Mouse (Mus musculus): Measurements from ENCODE around the gene Dxo. TPM values are rescaled to one million over a fixed set of nuclear protein-coding genes. Genes with fewer than 3 reads are reported as not detected.

Gene Dxo
- total RNA-seq, 4 experiments from 2014 or later = 48.2 to 76.5 (median 67.0) TPM

DNA sequence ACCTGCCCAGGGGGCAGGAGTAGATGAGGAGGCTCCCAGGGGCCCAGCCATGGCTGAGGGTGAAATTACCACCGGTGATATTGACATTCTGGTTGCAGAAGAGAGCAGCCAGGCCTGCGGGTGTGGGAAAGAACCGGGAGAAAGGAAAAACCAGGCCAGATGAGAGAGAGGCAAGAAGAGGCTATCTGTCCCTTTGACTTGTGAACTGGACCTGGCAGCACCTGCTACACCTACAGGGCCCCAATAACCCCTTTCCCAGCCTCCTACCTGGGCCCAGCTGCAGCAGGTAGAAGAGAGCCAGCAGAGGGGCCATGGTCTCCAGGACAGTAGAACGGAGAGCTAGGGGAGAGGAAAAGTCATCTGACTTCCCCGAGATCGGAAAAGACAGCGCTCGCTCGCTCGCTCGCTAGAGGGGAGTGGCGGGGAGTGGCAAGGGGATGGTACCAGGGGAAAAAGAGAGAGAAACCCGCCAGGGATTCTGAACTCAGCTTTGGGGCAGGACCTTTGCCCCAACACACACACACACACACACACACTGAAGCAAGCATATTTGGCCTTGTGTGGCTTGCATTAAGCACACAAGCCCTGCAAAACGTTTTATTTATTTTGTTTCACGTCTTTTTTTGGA lies 45.0 kb downstream of the Dxo start, which contains the start of gene Gm20547:
TSS of gene Gm20547 (minus strand) at position 360 of the 628 bp plus-strand sequence.
- DNase-seq = no peak

DNA sequence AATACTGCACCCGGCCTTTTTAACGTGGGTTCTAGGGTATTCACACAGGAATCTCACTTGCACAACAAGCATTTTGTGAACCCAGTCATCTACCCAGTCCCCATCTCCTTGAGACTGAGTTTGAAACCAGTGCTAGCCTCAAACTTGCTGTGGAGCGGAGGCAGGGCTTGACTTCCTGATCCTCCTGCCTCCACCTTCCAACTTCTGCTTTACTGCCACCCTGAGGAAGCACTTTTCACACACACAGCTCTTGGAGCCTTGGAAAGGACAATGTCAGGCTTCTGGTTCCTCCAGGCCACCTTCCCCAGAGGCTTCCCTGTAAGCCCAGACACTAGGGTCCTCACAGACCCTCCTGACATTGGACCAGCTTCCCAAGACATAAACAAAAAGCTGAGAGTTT lies 46.5 kb downstream of the Dxo start:
- DNase-seq = no peak

DNA sequence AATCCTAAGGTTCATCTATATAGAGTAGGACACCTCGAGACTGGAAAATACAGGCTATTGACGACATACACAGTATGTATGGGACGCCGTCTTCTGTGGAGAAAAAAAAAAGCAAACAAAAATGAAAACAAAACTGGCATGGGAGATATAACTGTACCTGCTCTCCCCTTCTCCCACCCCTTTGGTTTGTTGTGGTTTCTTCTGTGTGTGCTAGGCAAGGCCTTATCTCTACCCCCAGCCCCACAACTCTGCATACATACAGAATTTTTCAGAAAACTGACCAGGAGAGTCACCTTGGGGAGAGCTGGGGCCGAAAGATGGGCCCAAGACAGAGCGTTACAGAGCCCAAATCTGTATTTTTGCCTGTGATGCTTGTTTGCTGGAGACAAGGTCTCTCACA lies 47.9 kb downstream of the Dxo start:
- no peak for DNase-seq

DNA sequence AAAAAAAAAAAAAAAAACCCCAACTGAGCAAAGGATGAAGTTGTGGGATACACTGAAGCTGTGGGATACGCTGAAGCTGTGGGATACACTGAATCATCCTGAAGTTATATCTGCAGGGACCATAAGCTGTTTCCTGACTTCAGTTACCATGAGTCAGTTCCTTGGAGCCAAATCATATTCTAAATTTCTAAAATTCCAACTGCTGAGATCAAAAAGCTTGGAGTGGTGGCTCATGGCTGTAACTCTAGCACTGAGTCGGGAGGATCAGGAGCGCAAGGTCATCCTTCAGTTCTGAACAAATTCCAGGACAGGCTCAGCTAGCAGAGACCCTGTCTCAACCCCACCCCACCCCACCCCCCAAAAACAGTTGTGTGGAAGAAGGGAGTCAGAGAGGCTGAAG lies 48.8 kb downstream of the Dxo start:
- DNase-seq = no peak

DNA sequence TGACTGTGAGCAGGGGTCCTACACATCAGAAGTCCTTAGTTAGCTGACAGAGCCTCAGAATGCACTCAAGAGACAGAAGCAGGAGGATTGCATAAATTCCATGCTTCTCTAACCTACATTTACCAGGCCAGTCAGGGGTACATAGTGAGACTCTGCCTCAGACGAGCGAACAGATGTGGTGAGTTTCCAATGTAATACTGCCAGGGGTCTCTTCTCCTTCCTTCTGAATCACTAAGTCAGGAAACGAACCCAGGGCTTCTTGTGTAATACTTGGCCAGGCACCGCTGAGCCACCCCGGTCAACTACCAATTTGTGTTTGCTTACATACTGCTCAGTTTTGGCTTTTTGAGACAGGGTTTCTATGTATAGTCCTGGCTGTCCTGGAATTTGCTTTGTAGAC lies 51.1 kb downstream of the Dxo start:
- DNase-seq = no peak

Small RNAs within 50 kb of the gene (microRNA-seq; reads per million reads assigned to microRNA genes)
- 0.18 to 0.50 reads per million in 2 experiments for gene Mir6970
- gene Mir6971 = 2.2 to 3.7 reads per million in 2 experiments
- gene Mir6972 = 0 to 0.18 reads per million in 2 experiments

Other genes with a start within 250 kb of the Dxo start
- gene Gpsm3, start 247.2 kb upstream of the Dxo start, total RNA-seq (2022) = 1 to 10 TPM; 4.7 to 7.9 (median 6.4) TPM
- gene Pbx2, start 245.8 kb upstream of the Dxo start, total RNA-seq (2022) = 10 to 100 TPM; 30.8 to 55.5 (median 44.0) TPM
- 1 to 10 TPM in 3 of 4 experiments, under 1 TPM in 1; 0.52 to 2.4 (median 1.4) TPM for gene Ager, start 239.2 kb upstream of the Dxo start, total RNA-seq (2022)
- gene Rnf5, start 233.3 kb upstream of the Dxo start, total RNA-seq (2022) = 100 to 1,000 TPM in 1 of 4 experiments, 10 to 100 TPM in 3; 72.6 to 101 (median 84.6) TPM
- 100 to 1,000 TPM in 3 of 4 experiments, 10 to 100 TPM in 1; 84.6 to 108 (median 101) TPM for gene Agpat1, start 232.8 kb upstream of the Dxo start, total RNA-seq (2022)
- gene Egfl8, start 221.0 kb upstream of the Dxo start, total RNA-seq (2022) = 1 to 10 TPM; 1.7 to 3.5 (median 1.9) TPM
- gene Ppt2, start 208.5 kb upstream of the Dxo start, total RNA-seq (2022) = 10 to 100 TPM; 59.2 to 70.5 (median 64.3) TPM
- gene Prrt1, start 207.5 kb upstream of the Dxo start, total RNA-seq (2022) = 10 to 100 TPM in 3 of 4 experiments, 1 to 10 TPM in 1; 7.0 to 36.3 (median 20.6) TPM
- gene Fkbpl, start 192.3 kb upstream of the Dxo start, total RNA-seq (2022) = 10 to 100 TPM; 13.0 to 15.5 (median 15.1) TPM
- gene Atf6b, start 189.9 kb upstream of the Dxo start, total RNA-seq (2022) = 10 to 100 TPM; 47.1 to 56.6 (median 51.1) TPM
- gene Tnxb, start 166.5 kb upstream of the Dxo start, total RNA-seq (2022) = 10 to 100 TPM; 27.6 to 54.1 (median 41.4) TPM
- gene C4b, start 93.1 kb upstream of the Dxo start, total RNA-seq (2022) = 100 to 1,000 TPM; 116 to 180 (median 142) TPM
- over 10,000 TPM in 2 of 4 experiments, 1,000 to 10,000 TPM in 2; 6,868 to 18,233 (median 12,184) TPM for gene Cyp21a1, start 32.5 kb upstream of the Dxo start, total RNA-seq (2022)
- gene Stk19, start 74 bp upstream of the Dxo start, total RNA-seq (2022) = 10 to 100 TPM; 43.2 to 75.9 (median 64.6) TPM
- gene Skiv2l, start 13.2 kb downstream of the Dxo start, total RNA-seq (2022) = 10 to 100 TPM; 67.2 to 85.0 (median 83.5) TPM
- gene Nelfe, start 13.4 kb downstream of the Dxo start, total RNA-seq (2022) = 10 to 100 TPM; 41.7 to 59.8 (median 53.8) TPM
- gene Cfb, start 25.5 kb downstream of the Dxo start, total RNA-seq (2022) = 10 to 100 TPM in 3 of 4 experiments, 1 to 10 TPM in 1; 9.5 to 29.5 (median 17.1) TPM
- 10 to 100 TPM; 15.0 to 21.0 (median 18.0) TPM for gene Zbtb12, start 42.5 kb downstream of the Dxo start, total RNA-seq (2022)
- gene Gm20547, start 45.0 kb downstream of the Dxo start, total RNA-seq (2022) = under 1 TPM in 1 of 4 experiments, not detected in 3; 0.89 TPM
- 100 to 1,000 TPM in 3 of 4 experiments, 10 to 100 TPM in 1; 86.8 to 164 (median 129) TPM for gene C2, start 61.2 kb downstream of the Dxo start, total RNA-seq (2022)
- gene Ehmt2, start 61.5 kb downstream of the Dxo start, total RNA-seq (2022) = 100 to 1,000 TPM; 148 to 179 (median 173) TPM
- 1 to 10 TPM in 2 of 4 experiments, under 1 TPM in 2; 0.73 to 1.8 (median 1.1) TPM for gene Slc44a4, start 77.4 kb downstream of the Dxo start, total RNA-seq (2022)
- 10 to 100 TPM; 27.3 to 39.4 (median 28.1) TPM for gene Neu1, start 94.2 kb downstream of the Dxo start, total RNA-seq (2022)
- 100 to 1,000 TPM in 1 of 4 experiments, 10 to 100 TPM in 3; 24.5 to 115 (median 36.0) TPM for gene Hspa1b, start 122.2 kb downstream of the Dxo start, total RNA-seq (2022)
- gene Gm20481, start 132.9 kb downstream of the Dxo start, total RNA-seq (2022) = under 1 TPM in 1 of 4 experiments, not detected in 3; 0.73 TPM
- gene Hspa1a, start 135.1 kb downstream of the Dxo start, total RNA-seq (2022) = 10 to 100 TPM; 11.9 to 35.8 (median 14.4) TPM
- under 1 TPM; 0.14 to 0.25 (median 0.17) TPM for gene Hspa1l, start 135.7 kb downstream of the Dxo start, total RNA-seq (2022)
- gene Lsm2, start 144.8 kb downstream of the Dxo start, total RNA-seq (2022) = 10 to 100 TPM; 28.2 to 35.4 (median 30.1) TPM
- gene Vars, start 164.0 kb downstream of the Dxo start, total RNA-seq (2022) = 10 to 100 TPM; 57.9 to 76.0 (median 67.7) TPM
- gene Vwa7, start 179.6 kb downstream of the Dxo start, total RNA-seq (2022) = 1 to 10 TPM in 2 of 4 experiments, under 1 TPM in 2; 0.75 to 1.8 (median 1.2) TPM
- gene Sapcd1, start 191.0 kb downstream of the Dxo start, total RNA-seq (2022) = 1 to 10 TPM in 2 of 4 experiments, under 1 TPM in 2; 0.91 to 2.8 (median 0.99) TPM
- gene Msh5, start 209.7 kb downstream of the Dxo start, total RNA-seq (2022) = 1 to 10 TPM in 3 of 4 experiments, under 1 TPM in 1; 0.73 to 4.0 (median 2.2) TPM
- gene Clic1, start 212.9 kb downstream of the Dxo start, total RNA-seq (2022) = 100 to 1,000 TPM in 2 of 4 experiments, 10 to 100 TPM in 2; 83.2 to 134 (median 113) TPM
- gene Ddah2, start 222.0 kb downstream of the Dxo start, total RNA-seq (2022) = 10 to 100 TPM; 12.4 to 29.5 (median 21.6) TPM
- not detected for gene Ly6g6c, start 228.4 kb downstream of the Dxo start, total RNA-seq (2022)
- gene Mpig6b, start 229.2 kb downstream of the Dxo start, total RNA-seq (2022) = not detected
- not detected for gene Ly6g6e, start 239.9 kb downstream of the Dxo start, total RNA-seq (2022)
- gene Ly6g6d, start 241.0 kb downstream of the Dxo start, total RNA-seq (2022) = under 1 TPM in 2 of 4 experiments, not detected in 2; 0.46 to 0.68 TPM
- not detected for gene Ly6g6f, start 248.6 kb downstream of the Dxo start, total RNA-seq (2022)